Mouse (Mus musculus) ES-E14 (cell line): ENCODE results near the gene Prr5.

Experiments
- HCFC1 ChIP-seq: IDR thresholded peaks from 2 replicates; pipeline ENCODE4 v1.6.1; 2012; ENCODE audit warnings: low read length, inconsistent platforms, borderline replicate concordance; ENCODE audit not compliant: insufficient read depth
- ZC3H11A ChIP-seq: IDR thresholded peaks from 2 replicates; pipeline ENCODE4 v1.6.1; 2012; ENCODE audit warnings: low read depth, mild to moderate bottlenecking, inconsistent platforms, low read length, borderline replicate concordance

- no peak for TF ChIP-seq HCFC1
- no peak for TF ChIP-seq ZC3H11A
These were observed 16.0 kb downstream of the Prr5 start for GRCm38 (mm10) chr15:84685417-84685816.
